Mouse (Mus musculus) limb, embryonic 14.5 days (tissue): Measurements from ENCODE around the gene Rsf1. TPM values are rescaled to one million over a fixed set of nuclear protein-coding genes. Genes with fewer than 3 reads are reported as not detected.

ENCODE experiments used
- ATAC-seq: fragments of 200-750 bp; cut with Nextera tagmentation; 2 replicates; pipeline ENCODE4 v1.8.0; 2017; ENCODE audit warnings: low read depth, moderate number of reproducible peaks, moderate TSS enrichment; ENCODE audit not compliant: low FRiP score
- DNase-seq: peaks from one replicate; pipeline ENCODE4 v3.0.0-alpha.2; 2015; ENCODE audit warnings: low spot score
- H3K27ac ChIP-seq: fragments of 300-500 bp; sonication (generic); replicated peaks from 2 replicates; pipeline ENCODE4 v1.5.1; 2014; ENCODE audit warnings: low read depth, mild to moderate bottlenecking, low read length, moderate library complexity, mixed read lengths
- H3K27me3 ChIP-seq: fragments of 300-500 bp; sonication (generic); 2 replicates; pipeline ENCODE4 v1.6.1; 2014; ENCODE audit warnings: low read length, mixed read lengths; ENCODE audit not compliant: control insufficient read depth, insufficient read depth
- H3K36me3 ChIP-seq: fragments of 300-500 bp; sonication (generic); 2 replicates; pipeline ENCODE4 v1.6.1; 2014; ENCODE audit warnings: mild to moderate bottlenecking, low read length, moderate library complexity, mixed read lengths; ENCODE audit not compliant: control insufficient read depth, insufficient read depth
- H3K4me1 ChIP-seq: fragments of 300-500 bp; sonication (generic); 2 replicates; pipeline ENCODE4 v1.6.1; 2014; ENCODE audit warnings: antibody characterized with exemption, low read length, mixed read lengths; ENCODE audit not compliant: control insufficient read depth, insufficient read depth
- H3K4me2 ChIP-seq: fragments of 300-500 bp; sonication (generic); replicated peaks from 2 replicates; pipeline ENCODE4 v1.6.1; 2014; ENCODE audit warnings: low read depth, mild to moderate bottlenecking, low read length, moderate library complexity; ENCODE audit not compliant: severe bottlenecking
- H3K4me3 ChIP-seq: fragments of 300-500 bp; sonication (generic); replicated peaks from 2 replicates; pipeline ENCODE4 v1.5.1; 2014; ENCODE audit warnings: low read length
- H3K9ac ChIP-seq: fragments of 300-500 bp; sonication (generic); 2 replicates; pipeline ENCODE4 v1.6.1; 2014; ENCODE audit warnings: mild to moderate bottlenecking, low read depth, low read length, moderate library complexity; ENCODE audit not compliant: severe bottlenecking
- H3K9me3 ChIP-seq: fragments of 300-500 bp; sonication (generic); 2 replicates; pipeline ENCODE4 v1.6.1; 2016; ENCODE audit warnings: low read length; ENCODE audit not compliant: control insufficient read depth
- POLR2A ChIP-seq: fragments of 200-500 bp; IDR thresholded peaks from 2 replicates; pipeline ENCODE4 v1.8.0; 2012; ENCODE audit warnings: inconsistent platforms, mild to moderate bottlenecking, moderate library complexity, borderline replicate concordance; ENCODE audit not compliant: insufficient read depth, insufficient read length; ENCODE audit errors: extremely low read depth
- WGBS: fragments of 180-500 bp; shearing (Covaris S2); extraction: QIAGEN DNeasy Blood & Tissue Kit; methylation state at CpG from one replicate; pipeline ENCODE4 v1.1.7; 2014; 5-methylcytosine and 5-hydroxymethylcytosine counted together
- polyA plus RNA-seq, 2 experiments: library from polyadenylated mRNA; depleted of rRNA in 1 of 2; stranded (reverse) in 1 of 2; unstranded in 1 of 2; fragments of >200 nt; fragmentation: Nextera tagmentation in 1 of 2; extraction: Ambion mirVana in 1 of 2; gene quantifications; 2 replicates each; pipeline versions ENCODE4 v1.2.1 to v1.2.3; 2012 to 2014

Rsf1 gene
- polyA plus RNA-seq, 2 experiments, result 12.2 to 19.8 TPM

DNA sequence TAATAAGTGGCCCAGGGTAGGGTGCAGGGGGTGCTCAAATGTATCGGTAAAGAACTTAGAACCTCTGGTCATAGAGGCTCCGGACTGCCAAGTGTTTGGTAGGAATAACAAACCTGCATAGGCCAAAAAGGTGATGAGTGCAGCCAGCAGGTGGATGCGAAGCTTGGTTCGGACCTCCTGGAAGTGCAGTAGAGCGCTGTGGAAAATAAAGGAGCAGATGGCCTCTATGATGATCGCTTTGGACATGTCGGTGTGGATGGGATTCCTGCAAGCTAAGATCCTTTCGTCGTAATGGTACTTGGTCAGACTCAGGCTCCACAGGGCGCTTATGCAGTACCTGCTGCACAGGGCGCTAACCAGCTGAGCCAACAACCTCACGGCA lies 157.6 kb downstream of the Rsf1 start:
- peak overlapping the region; percentile 64 for H3K9ac ChIP-seq
- no peaks in the 10 kb centered on the region for H3K9me3 ChIP-seq
- 11% methylated on average over 12 of the region's 12 CpGs for WGBS
- DNase-seq (no peak), ATAC-seq (no peak)
- no peaks in the 10 kb centered on the region for H3K27me3 ChIP-seq
- H3K4me1 ChIP-seq, result peaks cover 6% of the 10 kb centered on the region; the same call in 1 of the 2 replicates
- H3K36me3 ChIP-seq, result no peaks in the 10 kb centered on the region
- no peak for TF ChIP-seq POLR2A
- H3K4me3 ChIP-seq, result peak overlapping the region; percentile 64
- no peak overlapping the region for H3K27ac ChIP-seq
- peak overlapping the region; percentile 92 for H3K4me2 ChIP-seq

DNA sequence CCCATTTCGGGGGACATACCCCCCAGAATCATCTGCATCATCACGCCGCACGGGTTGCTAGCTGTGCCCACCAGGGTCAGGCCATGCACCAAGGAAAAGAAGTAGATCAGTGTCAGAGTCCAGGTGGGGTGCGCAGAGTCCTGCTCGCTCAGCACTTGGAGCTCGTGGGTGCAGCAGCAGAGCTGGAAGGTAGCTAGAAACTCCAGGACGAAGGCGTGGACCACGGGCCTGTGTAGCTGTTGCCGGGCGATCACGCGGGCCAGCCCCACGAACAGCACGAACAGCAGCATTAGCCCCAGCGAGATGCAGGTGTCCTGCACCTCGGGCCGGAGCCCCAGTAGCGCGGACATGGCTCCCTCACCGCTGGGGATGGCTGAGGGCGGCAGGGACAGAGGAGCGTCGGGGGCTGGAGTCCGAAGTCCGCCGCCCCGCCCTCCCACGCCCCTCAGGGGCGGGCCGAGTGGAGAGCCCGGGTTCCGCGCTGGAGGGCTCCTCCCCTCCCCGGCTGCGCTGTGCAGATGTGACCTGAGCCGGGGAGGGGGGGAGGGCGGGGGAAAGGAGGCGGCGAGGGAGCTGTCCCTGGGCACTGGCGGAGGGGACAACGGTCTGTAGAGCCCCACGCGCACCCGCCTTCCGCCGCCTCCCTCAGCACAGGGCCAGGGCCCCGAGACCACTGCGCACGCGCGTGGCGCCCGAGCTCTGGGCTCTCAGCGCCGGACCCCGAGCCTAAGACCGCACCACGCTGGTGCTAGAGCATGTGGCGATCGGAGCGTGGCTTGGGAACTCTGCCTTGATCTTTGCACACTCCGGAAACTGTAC lies 158.2 kb downstream of the Rsf1 start, which contains the start of gene Aqp11:
Aqp11 (minus strand) TSS at position 652 of the 819 bp plus-strand sequence.
- H3K27ac ChIP-seq, result no peak within 1 kb of the TSS
- peaks cover 6% of the 10 kb centered on the region; the same call in 1 of the 2 replicates for H3K4me1 ChIP-seq
- H3K4me3 ChIP-seq, result peak within 1 kb of the TSS; percentile 64
- peak within 1 kb of the TSS; percentile 64 for H3K9ac ChIP-seq
- WGBS, result 0% methylated on average over 36 of the region's 64 CpGs
- peak; percentile 95 for ATAC-seq
- DNase-seq, result peak; percentile 79
- H3K36me3 ChIP-seq, result no peaks in the 10 kb centered on the region
- no peaks in the 10 kb centered on the region for H3K27me3 ChIP-seq
- TF ChIP-seq POLR2A, result no peak
- peak within 1 kb of the TSS; percentile 92 for H3K4me2 ChIP-seq
- H3K9me3 ChIP-seq, result no peaks in the 10 kb centered on the region

DNA sequence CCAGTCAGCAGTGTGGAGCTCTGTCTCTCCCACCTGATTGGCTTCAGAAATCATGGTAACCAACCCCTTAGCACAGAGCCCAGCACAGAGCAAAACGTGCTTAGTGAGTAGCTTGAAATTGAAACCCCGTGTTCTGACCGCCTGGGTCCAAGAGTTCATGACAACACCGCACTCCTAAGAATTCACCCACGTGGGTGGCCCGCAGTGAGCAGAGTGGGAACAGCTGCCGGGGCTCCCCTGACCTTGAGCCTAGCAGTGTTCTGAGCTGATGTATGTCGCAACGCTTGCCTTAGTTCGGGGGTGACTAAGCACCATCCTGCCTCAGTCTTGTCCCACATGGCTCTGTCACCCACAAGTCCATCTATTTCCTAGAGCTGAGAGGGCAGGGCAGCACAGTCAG lies 161.3 kb downstream of the Rsf1 start:
- DNase-seq, result no peak
- Histone ChIP-seq H3K27me3 (no peaks in the 10 kb centered on the region), H3K36me3 (no peaks in the 10 kb centered on the region), H3K4me1 (peaks cover 6% of the 10 kb centered on the region; the same call in 1 of the 2 replicates), H3K4me3 (no peak overlapping the region), H3K9me3 (no peaks in the 10 kb centered on the region), H3K4me2 (no peak overlapping the region), H3K9ac (no peak overlapping the region), H3K27ac (no peak overlapping the region)
- no peak for TF ChIP-seq POLR2A
- no peak for ATAC-seq
- WGBS, result 58% methylated on average over 10 of the region's 10 CpGs

DNA sequence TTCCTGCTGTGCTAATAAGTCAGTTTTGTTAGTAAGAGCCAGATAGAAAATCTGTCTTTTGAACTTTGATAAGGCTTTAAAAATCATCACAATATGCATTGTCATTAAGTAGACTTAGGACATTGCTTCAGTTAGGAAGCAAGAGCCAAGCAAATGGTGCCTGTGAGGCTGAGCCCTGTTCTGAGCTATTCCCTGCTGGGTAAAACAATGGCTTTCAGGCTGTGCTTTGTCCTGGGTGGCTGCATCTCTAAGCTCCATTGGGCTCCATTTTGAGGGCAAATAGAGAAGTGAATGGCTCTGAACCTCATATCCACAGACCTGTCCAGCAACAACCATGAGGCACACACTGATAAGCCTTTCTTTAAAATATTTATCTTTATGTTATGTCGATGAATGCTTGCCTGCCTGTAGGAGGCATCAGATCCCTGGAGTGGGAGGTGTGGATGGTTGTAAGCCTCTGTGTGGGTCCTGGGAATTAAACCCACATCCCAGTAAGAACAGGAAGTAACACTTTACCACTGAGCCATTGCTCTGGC lies 162.1 kb downstream of the Rsf1 start:
- Histone ChIP-seq H3K9ac (no peak overlapping the region), H3K4me1 (peaks cover 6% of the 10 kb centered on the region; the same call in 1 of the 2 replicates), H3K36me3 (no peaks in the 10 kb centered on the region), H3K4me2 (no peak overlapping the region), H3K9me3 (no peaks in the 10 kb centered on the region), H3K4me3 (no peak overlapping the region), H3K27me3 (no peaks in the 10 kb centered on the region), H3K27ac (no peak overlapping the region)
- no peak for TF ChIP-seq POLR2A
- 65% methylated on average over 1 of the region's 1 CpGs for WGBS
- ATAC-seq (no peak), DNase-seq (no peak)

Other genes with a start within 250 kb of the Rsf1 start
- gene Usp35, start 247.9 kb upstream of the Rsf1 start, polyA plus RNA-seq (2012; rRNA removed), result 8.6 and 11.0 TPM in 2 replicates
- gene Usp35, start 247.9 kb upstream of the Rsf1 start, polyA plus RNA-seq (2014; fragmentation: Nextera tagmentation; extraction: Ambion mirVana), result 2.5 and 3.3 TPM in 2 replicates
- gene Kctd21, start 247.6 kb upstream of the Rsf1 start, polyA plus RNA-seq (2012; rRNA removed), result 5.5 and 6.8 TPM in 2 replicates
- 5.2 and 5.4 TPM in 2 replicates for gene Kctd21, start 247.6 kb upstream of the Rsf1 start, polyA plus RNA-seq (2014; fragmentation: Nextera tagmentation; extraction: Ambion mirVana)
- 53.8 and 55.8 TPM in 2 replicates for gene Alg8, start 208.3 kb upstream of the Rsf1 start, polyA plus RNA-seq (2012; rRNA removed)
- gene Alg8, start 208.3 kb upstream of the Rsf1 start, polyA plus RNA-seq (2014; fragmentation: Nextera tagmentation; extraction: Ambion mirVana), result 29.0 and 31.8 TPM in 2 replicates
- 221 and 228 TPM in 2 replicates for gene Ndufc2, start 179.9 kb upstream of the Rsf1 start, polyA plus RNA-seq (2012; rRNA removed)
- 336 and 357 TPM in 2 replicates for gene Ndufc2, start 179.9 kb upstream of the Rsf1 start, polyA plus RNA-seq (2014; fragmentation: Nextera tagmentation; extraction: Ambion mirVana)
- 0.29 and 0.30 TPM in 2 replicates for gene Thrsp, start 162.2 kb upstream of the Rsf1 start, polyA plus RNA-seq (2012; rRNA removed)
- gene Thrsp, start 162.2 kb upstream of the Rsf1 start, polyA plus RNA-seq (2014; fragmentation: Nextera tagmentation; extraction: Ambion mirVana), result 0.41 and 0.48 TPM in 2 replicates
- gene Kctd14, start 128.6 kb upstream of the Rsf1 start, polyA plus RNA-seq (2012; rRNA removed), result 3.2 and 5.1 TPM in 2 replicates
- 2.6 and 3.2 TPM in 2 replicates for gene Kctd14, start 128.6 kb upstream of the Rsf1 start, polyA plus RNA-seq (2014; fragmentation: Nextera tagmentation; extraction: Ambion mirVana)
- gene Ints4, start 98.9 kb upstream of the Rsf1 start, polyA plus RNA-seq (2012; rRNA removed), result 75.8 and 102 TPM in 2 replicates
- gene Ints4, start 98.9 kb upstream of the Rsf1 start, polyA plus RNA-seq (2014; fragmentation: Nextera tagmentation; extraction: Ambion mirVana), result 50.6 and 55.7 TPM in 2 replicates
- gene Aamdc, start 392 bp upstream of the Rsf1 start, polyA plus RNA-seq (2012; rRNA removed), result 41.1 and 57.3 TPM in 2 replicates
- 81.0 and 85.1 TPM in 2 replicates for gene Aamdc, start 392 bp upstream of the Rsf1 start, polyA plus RNA-seq (2014; fragmentation: Nextera tagmentation; extraction: Ambion mirVana)
- 98.5 and 107 TPM in 2 replicates for gene Clns1a, start 116.7 kb downstream of the Rsf1 start, polyA plus RNA-seq (2012; rRNA removed)
- gene Clns1a, start 116.7 kb downstream of the Rsf1 start, polyA plus RNA-seq (2014; fragmentation: Nextera tagmentation; extraction: Ambion mirVana), result 193 and 199 TPM in 2 replicates
- 2.2 and 2.5 TPM in 2 replicates for gene Aqp11, start 158.4 kb downstream of the Rsf1 start, polyA plus RNA-seq (2012; rRNA removed)
- gene Aqp11, start 158.4 kb downstream of the Rsf1 start, polyA plus RNA-seq (2014; fragmentation: Nextera tagmentation; extraction: Ambion mirVana), result 3.4 and 4.2 TPM in 2 replicates
- 15.1 and 16.2 TPM in 2 replicates for gene Pak1, start 208.7 kb downstream of the Rsf1 start, polyA plus RNA-seq (2012; rRNA removed)
- gene Pak1, start 208.7 kb downstream of the Rsf1 start, polyA plus RNA-seq (2014; fragmentation: Nextera tagmentation; extraction: Ambion mirVana), result 21.6 and 23.3 TPM in 2 replicates